Mouse (Mus musculus): Measurements from ENCODE around the gene Sap30.

Sap30 gene

DNA sequence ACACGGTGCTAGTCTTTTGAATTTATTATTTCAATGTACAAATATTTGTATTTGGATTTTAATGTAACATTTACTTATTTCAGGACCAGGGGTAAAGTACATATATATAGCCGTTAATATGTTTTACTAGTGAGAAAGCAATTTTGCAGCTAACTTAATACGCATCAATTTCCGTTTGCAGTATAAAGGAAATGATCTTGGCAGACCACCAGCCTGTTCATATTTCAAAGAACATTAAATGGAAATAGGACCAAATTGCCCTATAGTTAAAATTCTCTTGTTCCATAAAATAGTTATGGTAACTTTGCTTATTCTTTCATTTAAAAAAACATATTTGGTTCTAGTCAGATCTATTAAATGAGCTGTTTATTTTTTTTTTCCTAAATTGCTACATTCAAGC is 46.5 kb downstream of the Sap30 start:
- DNase-seq (ENCODE audit: extremely low spot score, low spot score) = no peak

GRCm38 (mm10) chr8:57436437-57436796 is 51.2 kb downstream of the Sap30 start:
- no peak for DNase-seq (ENCODE audit: extremely low spot score, low spot score)

DNA sequence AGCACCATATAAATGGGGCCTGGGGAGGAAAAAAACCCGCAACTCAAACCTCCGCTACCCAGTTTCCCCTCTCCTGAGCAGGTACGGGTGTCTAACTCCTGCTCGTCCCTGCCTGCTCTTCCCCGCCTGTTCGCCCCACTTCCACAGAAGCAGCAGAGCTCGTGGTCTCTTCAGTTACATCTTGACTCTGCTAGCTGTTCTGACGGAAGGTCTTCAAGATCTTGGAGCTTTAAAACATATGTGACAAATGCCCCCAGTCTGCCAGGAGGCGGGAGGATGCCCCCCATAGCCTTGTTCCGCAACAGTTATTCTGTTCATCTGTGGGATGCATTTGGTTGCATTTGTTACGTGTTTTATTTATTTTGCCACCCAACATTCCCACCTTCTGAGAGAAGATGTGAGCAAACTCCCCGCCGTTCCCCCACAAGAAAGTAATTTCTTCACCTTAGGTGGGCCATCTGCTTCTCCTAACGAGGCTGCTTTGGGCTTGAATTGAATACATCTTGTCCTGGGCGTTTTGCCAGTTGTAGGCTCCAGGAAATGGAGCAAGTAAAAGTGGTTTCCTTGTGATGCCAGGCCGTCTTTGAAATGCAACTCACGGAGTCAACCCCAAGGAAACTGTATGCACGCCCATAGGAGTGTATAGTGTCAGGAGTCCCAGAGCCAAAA is 51.8 kb downstream of the Sap30 start:
- DNase-seq (ENCODE audit: extremely low spot score, low spot score) = no peak

DNA sequence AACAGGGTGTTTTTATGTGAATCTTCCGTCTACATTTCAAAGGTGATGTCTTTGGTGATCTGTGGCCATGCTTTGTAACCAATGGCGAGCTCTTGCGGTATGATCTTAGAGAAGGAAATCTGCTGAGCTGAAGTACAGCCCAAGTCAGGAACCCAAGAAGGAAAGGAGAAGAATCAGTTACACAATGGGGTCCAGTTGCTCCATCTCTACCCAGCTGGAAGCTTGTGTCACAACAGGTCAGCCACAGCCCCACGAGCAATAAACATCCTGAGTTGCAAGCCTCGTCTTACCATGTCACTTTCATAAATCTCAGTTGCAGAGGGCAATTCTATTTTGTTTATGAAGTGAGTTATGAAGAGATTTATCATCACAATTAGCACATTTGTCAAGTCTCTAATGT is 54.9 kb downstream of the Sap30 start:
- DNase-seq (ENCODE audit: extremely low spot score, low spot score) = no peak

All from neural tube, embryonic 10.5 days (tissue).